Mouse (Mus musculus) gastrocnemius, postnatal 14 days (tissue): ENCODE results near the gene Secisbp2l. TPM values are rescaled to one million over a fixed set of nuclear protein-coding genes. Genes with fewer than 3 reads are reported as not detected.

Experiments
- DNase-seq: peaks from one replicate; pipeline ENCODE4 v3.0.0; 2021; ENCODE audit warnings: mixed read lengths
- intact Hi-C: fragments of 180-260 bp; cut with DNase I; formaldehyde crosslinking; loops from one replicate; pipeline ENCODE4 v1.15.1; 2025; ENCODE audit warnings: low total_unique reads
- total RNA-seq, 2 experiments: library from RNA; stranded (reverse); gene quantifications; 2 replicates each; pipeline ENCODE4 v1.2.3; 2021

The Secisbp2l gene
- total RNA-seq, 2 experiments from 2014 or later, result 19.1 to 38.8 TPM

DNA sequence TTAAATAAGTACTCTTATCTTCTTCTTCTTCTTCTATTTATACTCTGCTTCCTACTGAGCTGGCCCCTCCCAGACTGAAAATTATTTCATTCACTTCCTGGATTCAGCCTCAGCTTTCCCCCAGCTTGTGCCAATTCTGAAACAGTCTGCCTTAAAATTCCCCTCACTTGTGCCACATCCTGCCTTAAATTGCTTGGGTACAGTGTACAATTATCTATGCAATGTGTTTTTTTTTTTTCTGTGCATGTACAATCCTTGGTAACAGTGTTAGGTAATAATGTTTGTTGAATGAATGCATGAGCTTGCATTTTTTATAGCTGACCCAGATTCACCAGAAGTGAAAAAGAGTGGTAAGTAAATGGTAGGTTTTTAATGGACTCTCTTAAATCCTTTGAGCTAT lies 5.7 kb upstream of the Secisbp2l start:
- DNase-seq, result no peak
- intact Hi-C loops, result no loop called here

DNA sequence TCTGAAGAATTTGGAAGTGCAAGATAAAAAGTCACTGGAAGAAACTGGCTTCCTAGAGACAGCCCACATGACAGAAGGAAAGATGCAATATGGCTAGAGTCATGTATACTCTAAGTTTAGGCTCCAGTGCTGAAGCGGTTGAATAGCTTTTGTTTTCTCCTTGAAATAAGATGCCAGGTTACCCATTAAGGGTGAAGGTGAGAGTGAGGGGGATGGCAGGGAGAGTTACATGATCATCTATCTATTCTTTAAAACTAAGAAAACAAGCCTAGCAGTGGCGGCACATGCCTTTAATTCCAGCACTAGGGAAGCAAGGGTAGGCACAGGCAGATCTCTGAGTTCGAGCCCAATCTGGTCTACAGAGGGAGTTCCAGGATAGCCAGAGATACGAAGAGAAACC lies 2.4 kb upstream of the Secisbp2l start:
- DNase-seq, result no peak
- intact Hi-C loops, result no loop called here

DNA sequence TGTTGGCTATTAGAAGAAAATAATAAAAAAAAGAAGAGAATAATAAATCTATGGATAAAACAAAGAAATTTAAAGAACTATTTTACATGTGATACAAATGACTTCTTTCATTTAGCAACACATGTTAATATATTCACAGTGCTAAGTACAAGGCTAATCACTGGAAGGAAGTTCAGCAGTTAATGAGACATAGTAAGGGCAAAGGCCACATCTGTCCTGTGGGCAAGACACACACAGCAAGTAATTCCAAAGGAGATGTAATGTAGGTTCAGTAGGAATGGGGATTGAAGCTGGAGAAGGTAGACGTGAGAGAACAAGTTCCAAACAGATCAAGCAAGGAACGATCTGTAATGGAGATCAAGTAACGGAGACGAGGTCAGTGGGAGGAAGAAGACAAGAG lies 1.7 kb upstream of the Secisbp2l start:
- no peak for DNase-seq
- intact Hi-C loops, result no loop called here

DNA sequence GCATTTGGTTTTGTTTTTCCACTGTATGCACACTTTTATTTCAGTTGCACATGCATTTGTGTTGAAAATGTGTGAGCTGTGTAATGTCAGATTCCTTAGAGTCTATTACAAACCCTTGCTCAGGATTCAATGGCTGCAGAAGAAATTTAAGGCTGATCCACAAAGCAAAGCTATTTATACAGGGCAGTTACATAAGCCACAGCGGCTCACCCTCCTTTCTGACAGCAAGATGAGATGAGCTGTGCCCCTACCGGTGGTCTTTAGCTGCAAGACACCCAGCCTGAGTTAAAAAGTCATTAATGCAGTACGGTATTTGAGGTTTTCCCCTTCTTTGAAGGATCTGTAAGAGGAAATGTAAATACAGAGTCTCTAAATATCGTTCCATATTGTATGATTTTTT lies 1.2 kb upstream of the Secisbp2l start:
- intact Hi-C loops, result no loop called here
- no peak for DNase-seq

DNA sequence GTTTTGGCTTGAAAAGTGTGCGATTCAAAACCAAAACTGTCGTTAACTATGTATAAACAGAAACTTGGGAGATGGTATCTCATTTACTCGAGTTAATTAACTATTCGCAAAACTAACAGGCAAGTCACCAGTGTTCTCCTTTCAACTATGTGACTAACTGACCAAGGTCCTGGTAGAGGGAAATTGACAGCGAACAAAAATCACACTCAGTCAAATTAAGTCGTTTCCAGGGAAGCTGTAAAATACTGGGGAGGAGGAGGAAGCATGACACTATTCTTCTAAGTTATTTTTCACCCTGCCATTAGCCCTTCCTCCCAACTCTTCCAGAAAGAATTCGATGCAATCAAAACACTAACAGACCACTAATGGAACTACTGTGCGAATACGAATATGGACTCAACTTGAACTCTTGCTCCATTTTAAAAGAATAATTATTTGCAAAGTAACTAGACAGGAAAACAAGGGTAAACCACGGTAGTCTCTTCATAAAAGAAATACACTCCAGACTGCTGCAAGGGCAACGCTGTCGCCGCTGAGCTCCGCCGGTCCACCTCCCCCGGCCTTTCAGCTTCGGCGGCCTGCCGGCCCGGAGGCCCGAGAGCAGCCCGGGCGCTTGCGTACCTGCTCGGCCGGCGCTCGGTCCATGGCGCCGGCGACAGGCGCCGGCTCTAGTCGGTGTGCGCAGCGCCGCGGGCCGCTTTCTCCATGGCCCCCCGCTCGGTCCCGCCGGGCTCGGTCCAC lies 522 bp downstream of the Secisbp2l start:
- DNase-seq, result no peak
- intact Hi-C loops, result no loop called here

DNA sequence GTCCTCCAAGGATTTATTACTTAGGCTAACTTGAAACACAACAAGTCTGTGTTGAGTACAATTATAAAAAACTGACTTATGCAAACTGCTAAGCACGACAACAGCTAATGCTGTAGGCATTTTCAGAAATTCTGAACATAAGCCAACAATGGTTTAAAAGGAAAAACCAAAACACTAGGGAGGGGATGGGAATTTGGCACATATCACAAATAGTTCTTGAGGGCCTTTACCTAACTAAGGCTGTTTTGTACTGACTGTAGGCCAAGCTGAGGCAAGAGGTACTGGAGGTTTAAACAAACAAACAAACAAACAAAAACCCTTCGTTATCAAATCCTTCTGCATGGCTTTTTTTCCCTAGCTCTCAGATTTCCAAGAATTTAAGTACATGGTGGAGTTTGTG lies 1.7 kb downstream of the Secisbp2l start:
- intact Hi-C loops, result no loop called here
- DNase-seq, result no peak

DNA sequence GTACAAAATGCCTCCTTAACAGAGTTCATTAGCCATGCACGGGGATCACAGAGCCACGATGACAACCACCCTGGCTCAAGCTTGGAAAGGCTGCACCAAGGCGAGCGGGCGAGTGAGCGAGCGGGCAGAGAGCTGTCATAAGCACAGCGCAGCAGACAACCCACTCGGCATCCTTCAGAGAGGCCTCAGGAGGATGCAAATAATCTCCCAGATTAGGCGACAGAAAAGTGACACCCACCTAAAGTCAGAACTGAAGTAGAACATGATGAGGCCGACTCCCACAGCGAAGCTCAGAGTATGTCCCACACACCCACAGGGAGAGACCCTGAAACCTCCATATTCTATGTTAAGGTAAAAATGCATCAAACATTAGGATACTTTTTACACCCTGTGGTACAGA lies 4.3 kb downstream of the Secisbp2l start:
- intact Hi-C loops, result no loop called here
- DNase-seq, result no peak

DNA sequence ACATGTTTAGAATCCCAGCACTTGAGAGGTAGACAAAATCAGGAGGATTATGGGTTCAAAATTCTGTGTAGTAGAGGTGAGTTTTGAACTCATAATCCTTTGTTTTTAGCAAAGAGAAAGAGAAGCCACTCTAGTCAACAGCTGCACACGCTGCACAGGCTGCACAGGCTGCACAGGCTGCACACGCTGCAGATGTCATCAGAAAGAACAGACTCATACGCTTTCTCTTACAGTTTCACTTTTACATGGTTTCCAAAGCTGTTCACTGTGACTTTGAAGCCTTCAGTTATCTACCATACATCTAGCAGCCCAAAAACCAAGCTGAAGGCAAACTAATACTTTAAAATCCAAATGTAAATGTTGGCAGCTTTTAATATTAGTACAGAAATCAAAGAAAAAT lies 5.7 kb downstream of the Secisbp2l start:
- intact Hi-C loops, result no loop called here
- DNase-seq, result no peak

DNA sequence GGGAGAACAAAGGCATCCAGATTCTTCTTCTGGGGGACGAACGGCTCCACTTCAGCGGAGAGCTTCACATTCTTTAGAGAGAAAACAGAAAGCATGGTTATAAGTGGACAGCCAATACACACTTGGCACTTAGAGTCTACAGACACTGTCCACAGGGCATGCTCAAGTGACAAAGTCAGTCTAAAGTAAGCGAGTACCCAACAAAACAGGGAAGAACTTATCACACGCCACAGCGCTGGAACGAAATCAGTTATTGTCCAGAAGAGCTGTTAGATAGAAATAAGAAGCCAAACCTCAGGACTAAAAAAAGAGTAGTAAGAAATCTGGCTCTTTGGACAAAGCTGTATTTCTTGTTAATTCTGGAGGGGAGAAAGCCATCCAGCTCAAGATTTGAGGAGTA lies 7.0 kb downstream of the Secisbp2l start:
- intact Hi-C loops, result no loop called here
- DNase-seq, result no peak

DNA sequence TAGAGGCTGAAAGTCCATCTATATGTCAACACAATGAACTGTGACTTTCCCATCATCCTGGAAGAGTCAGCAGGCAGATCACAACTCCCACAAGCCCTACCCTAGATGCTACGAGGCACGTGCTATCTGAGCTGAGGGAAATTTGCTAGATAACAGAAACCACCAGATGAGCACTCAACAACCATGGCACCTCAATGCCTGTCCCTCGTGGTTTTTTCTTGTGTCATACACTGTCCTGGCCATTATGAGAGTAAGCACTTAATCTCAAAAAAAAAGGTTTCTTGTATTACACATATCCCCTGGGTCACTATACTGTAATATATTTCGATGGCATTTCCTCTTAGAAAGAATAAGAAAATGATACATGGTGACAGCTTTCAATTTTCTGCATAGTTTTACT lies 7.8 kb downstream of the Secisbp2l start:
- intact Hi-C loops, result no loop called here
- no peak for DNase-seq

DNA sequence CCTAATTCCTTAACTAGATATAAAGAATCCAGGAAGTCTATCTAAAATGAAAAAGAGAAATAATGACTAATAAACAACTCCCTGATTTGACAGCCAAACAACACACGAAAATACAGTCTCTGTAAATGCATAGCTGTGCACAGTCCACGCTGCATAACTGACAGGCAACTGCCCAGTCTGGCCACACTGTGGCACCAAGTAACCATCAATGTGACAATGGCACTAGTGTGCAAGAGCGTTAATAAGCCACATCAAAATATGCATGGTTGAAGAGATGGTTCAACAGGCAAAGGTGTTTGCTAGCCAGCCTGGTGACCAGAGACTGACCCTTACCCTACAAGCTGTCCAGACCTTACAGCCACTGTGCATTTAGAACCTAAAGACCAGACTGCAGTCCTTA lies 17.6 kb downstream of the Secisbp2l start:
- DNase-seq, result no peak
- intact Hi-C loops, result loop anchor here (10.0 kb wide), 1 partner anchor 70 kb away; no protein-coding TSS in a partner anchor

DNA sequence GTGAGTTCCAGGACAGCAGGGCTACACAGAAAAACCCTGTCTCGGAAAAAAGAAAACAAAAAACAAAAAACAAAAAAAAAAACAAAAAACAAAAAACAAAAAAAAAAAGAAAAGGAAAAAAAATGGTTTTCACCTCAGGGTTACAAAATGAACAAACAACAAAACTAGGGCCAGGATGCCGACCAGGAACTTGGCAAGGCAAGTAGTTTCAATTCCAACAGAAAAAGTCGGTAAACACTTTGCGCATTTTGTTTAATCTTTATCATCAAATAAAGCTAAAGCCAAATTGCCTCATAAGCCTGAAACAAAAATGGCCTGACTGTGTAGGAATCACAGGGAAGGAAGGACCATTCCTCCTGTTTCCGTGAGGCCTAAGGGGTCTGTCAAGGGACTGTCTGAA lies 18.1 kb downstream of the Secisbp2l start:
- intact Hi-C loops, result loop anchor here (10.0 kb wide), 1 partner anchor 70 kb away; no protein-coding TSS in a partner anchor
- no peak for DNase-seq

DNA sequence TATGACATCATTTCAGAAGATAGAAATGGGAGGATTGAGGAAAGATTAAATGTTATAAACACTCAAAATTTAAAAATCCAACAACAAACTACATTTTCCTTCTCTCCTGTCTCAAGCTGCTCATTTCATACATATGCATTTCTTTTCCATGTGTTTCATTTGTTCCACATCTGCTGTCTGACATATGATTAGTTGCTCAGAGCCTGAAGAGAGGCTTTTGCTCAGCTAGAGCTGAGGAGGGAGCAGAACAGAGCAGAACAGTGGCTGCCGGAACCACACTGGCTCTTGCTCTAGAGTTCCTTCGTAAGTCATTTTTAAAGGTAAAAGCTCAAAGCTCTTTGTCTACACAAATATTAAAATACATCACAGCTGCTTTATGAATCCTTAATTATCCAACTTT lies 33.3 kb downstream of the Secisbp2l start:
- intact Hi-C loops, result no loop called here
- no peak for DNase-seq

DNA sequence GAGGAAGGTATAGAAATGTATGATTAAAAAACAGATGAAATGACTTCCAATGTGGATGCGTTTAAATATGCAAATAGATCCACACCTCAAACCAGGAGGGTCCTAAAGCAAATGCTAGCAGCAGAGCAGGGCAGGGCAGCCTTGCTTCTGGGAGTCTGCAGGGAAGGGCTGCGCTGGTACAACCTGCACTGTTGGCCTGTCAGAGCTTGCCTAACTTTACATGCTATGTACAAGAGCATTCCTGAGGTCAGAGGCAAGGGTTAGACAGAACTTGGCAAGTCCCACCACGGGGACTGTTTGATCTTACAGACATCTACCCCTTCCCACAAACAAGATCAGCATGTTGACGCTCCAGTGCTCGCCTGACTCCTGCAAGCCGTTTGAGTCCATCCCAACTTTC lies 43.3 kb downstream of the Secisbp2l start:
- DNase-seq, result no peak
- intact Hi-C loops, result no loop called here

DNA sequence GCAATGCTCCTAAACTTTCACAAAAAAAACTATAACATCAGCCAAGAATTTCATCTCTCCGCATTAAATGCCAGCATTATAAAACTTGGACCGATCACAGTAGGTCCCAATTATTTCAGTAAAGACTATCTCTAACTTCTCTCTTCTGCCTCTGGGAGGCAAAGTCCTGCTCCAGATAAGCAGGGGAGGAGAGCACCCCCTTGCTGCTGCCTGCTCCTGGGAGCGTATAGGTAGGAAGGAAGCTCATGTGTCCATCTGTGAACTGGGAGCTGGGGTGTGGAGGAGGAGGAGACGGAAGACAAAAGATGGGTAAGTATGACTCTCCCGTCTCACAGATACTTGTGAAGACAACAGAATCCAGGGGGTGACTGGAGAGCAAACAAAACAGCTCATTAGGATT lies 44.0 kb downstream of the Secisbp2l start:
- intact Hi-C loops, result no loop called here
- no peak for DNase-seq

DNA sequence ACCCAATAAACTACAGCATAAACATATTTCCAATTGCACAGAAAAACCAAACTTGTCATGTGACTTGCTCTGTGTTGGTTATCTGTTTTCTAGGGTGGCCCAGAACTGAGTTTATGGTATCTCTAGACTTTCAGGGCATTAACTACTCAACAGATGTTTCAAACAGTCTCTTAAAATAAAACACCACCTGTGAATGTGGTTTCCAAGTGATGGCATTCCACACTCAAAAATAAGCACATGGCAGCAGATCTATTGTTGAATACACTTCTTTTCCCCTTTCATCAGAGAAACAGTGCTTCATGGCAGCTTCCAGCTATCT lies 46.7 kb downstream of the Secisbp2l start:
- DNase-seq, result no peak
- intact Hi-C loops, result no loop called here

DNA sequence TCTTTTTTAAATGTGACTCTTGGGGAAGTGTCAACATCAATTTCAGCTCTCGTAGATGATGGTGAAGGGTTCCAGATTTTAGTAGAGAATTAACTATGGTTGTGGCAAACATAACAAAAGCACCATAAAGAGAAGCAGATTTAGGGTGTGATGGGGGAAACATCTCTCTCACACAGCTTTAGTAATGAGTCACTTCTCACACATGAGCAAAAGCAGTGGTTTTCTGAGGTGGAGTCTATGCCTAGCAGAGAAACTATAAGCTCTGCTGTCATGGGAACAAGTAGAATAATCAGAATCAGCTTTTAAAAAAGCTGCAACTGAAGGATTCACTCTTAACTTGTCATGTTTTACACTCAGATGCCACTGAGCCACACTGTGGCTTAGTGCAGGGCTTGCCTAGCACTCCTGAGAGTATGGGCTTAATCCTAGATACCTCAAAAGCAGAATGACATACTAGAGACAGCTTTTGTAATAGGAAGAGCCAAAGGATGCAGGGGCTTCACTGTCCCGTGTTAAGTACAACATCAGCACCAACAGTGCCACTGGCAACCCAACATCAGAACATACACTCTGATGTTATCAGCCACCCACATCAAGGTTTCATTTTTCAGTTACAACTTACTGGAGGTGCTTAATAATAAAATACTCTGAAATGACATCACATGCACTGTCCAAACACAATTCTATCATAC lies 47.2 kb downstream of the Secisbp2l start:
- intact Hi-C loops, result no loop called here
- DNase-seq, result no peak

DNA sequence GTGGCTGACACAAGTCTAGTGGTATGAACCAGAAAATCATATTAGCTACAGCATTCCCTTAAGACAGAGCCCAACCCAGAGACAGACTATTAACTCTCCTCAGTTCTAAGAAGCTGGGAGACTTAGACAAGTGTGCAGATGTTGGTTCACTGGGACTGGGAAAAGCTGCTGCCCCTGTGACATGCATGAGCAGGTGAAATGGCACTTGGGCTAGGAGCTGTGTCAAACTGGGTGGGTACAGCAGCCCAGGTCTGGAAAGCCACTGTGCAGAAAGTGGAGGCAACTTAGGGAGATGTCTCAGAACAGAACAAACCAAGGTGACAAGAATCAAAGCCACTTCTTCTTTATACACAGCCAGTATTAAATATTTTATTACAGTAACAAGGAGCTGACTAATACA lies 47.9 kb downstream of the Secisbp2l start:
- intact Hi-C loops, result no loop called here

DNA sequence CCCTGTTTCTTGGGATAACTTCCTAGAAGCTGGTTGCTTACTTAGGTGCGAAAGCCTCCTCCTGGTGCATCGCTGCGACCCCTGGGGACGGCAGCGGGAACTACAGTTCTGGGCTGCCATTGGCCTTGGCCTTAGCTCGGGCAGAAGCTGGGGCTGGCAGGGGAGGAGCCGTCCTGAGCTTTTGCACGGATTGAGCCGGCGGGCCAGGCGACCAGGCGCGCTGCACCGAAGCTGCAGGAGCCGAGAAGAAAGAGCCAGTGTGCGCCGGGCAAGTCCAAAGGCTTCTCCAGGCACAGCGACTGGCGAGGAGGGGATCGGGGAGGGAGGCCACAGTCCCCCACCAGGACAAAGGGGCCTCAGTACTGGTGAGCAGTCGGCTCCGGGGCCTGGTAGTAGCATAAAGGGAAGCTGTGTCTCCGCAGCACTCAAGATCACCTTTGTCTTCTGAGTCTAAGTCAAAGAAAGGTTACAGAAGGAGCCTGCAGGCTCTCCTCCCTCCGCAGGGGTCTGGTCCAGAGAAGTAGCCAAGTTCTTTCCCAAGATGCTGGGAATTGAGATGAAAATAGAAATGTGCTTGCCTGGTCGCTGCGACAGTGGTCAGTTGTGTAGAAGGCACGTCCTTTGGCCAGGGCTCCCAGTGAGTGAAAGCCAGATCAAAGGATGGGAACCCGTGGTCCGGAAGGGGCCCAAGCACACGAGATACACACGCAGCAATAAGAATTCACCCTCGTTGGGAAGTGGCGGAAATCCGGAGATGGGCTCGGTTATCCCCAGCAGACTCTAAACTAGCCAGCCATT lies 50.7 kb downstream of the Secisbp2l start:
- intact Hi-C loops, result loop anchor here (2.0 kb wide), 1 partner anchor 71 kb away; no protein-coding TSS in a partner anchor
- peak; percentile 94 for DNase-seq

More for the DNA sequence above, 47.9 kb downstream of the Secisbp2l start:
- DNase-seq, result no peak

DNA sequence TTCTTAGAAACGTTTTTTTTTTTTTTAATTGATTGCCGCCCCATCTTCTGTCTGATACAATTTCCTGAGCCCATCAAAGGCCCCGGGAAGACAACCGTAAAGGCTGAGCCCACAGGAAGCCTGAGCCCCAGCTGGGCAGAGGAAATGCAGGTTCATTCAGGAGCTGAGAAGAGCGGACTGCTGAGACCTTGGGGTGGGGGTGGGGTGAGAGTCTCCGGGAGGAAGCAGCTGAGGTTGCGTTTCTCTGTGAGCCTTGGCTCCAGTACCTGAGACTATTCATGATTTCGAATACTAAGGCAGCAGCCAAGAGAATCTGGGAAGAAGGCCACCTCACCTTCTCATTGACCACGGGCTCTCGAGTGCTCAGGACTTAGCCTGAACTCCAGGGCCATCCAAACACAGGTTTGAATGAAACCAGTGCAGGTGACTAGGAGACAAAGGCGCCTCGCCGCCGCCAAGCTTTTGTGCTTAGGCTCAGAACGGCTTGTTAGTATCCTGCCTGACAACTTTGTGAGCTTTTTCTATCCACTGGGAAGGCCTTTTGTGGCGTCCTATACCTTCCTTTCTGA lies 58.0 kb downstream of the Secisbp2l start:
- intact Hi-C loops, result no loop called here
- peak; percentile 5 for DNase-seq
